Mouse (Mus musculus): Measurements from ENCODE around the gene Traf6.
"Not testable (repeated sequence)": the region's sequence is repeated elsewhere in the genome, so short reads cannot be mapped to it uniquely, and the experiment has no call there.

Traf6 gene

GRCm38 (mm10) chr2:101695584-101695983 lies 17.4 kb downstream of the Traf6 start:
- DNase-seq (ENCODE audit: low spot score): no peak

GRCm38 (mm10) chr2:101699284-101699683 lies 21.1 kb downstream of the Traf6 start:
- no peak for DNase-seq (ENCODE audit: low spot score)

- DNase-seq (ENCODE audit: low spot score): no peak
These were observed 27.8 kb downstream of the Traf6 start for GRCm38 (mm10) chr2:101705941-101706485.

GRCm38 (mm10) chr2:101711608-101712007 lies 33.4 kb downstream of the Traf6 start:
- no peak for DNase-seq (ENCODE audit: low spot score)

- no peak for DNase-seq (ENCODE audit: low spot score)
These were observed 37.6 kb downstream of the Traf6 start for GRCm38 (mm10) chr2:101715650-101716323.

- DNase-seq (ENCODE audit: low spot score): no peak
These were observed 38.9 kb downstream of the Traf6 start for GRCm38 (mm10) chr2:101717162-101717561.

- no peak for DNase-seq (ENCODE audit: low spot score)
These were observed 43.6 kb downstream of the Traf6 start for GRCm38 (mm10) chr2:101721835-101722234.

GRCm38 (mm10) chr2:101722370-101723332 lies 44.4 kb downstream of the Traf6 start:
- DNase-seq (ENCODE audit: low spot score): no peak

GRCm38 (mm10) chr2:101723333-101723881 lies 45.2 kb downstream of the Traf6 start:
- DNase-seq (ENCODE audit: low spot score): no peak

GRCm38 (mm10) chr2:101727787-101728186 lies 49.6 kb downstream of the Traf6 start:
- DNase-seq (ENCODE audit: low spot score): no peak

GRCm38 (mm10) chr2:101729472-101729871 lies 51.2 kb downstream of the Traf6 start:
- no peak for DNase-seq (ENCODE audit: low spot score)

- no peak for DNase-seq (ENCODE audit: low spot score)
These were observed 52.7 kb downstream of the Traf6 start for GRCm38 (mm10) chr2:101730972-101731371.

GRCm38 (mm10) chr2:101732777-101733210 lies 54.6 kb downstream of the Traf6 start:
- no peak for DNase-seq (ENCODE audit: low spot score)

GRCm38 (mm10) chr2:101733564-101733963 lies 55.3 kb downstream of the Traf6 start:
- no peak for DNase-seq (ENCODE audit: low spot score)

GRCm38 (mm10) chr2:101739914-101740313 lies 61.7 kb downstream of the Traf6 start:
- DNase-seq (ENCODE audit: low spot score): no peak

- DNase-seq (ENCODE audit: low spot score): no peak
These were observed 63.4 kb downstream of the Traf6 start for GRCm38 (mm10) chr2:101741653-101742052.

- DNase-seq (ENCODE audit: low spot score): no peak
These were observed 64.0 kb downstream of the Traf6 start for GRCm38 (mm10) chr2:101742072-101742860.

GRCm38 (mm10) chr2:101745656-101746055 lies 67.4 kb downstream of the Traf6 start:
- DNase-seq (ENCODE audit: low spot score): not testable (repeated sequence)

GRCm38 (mm10) chr2:101746537-101746936 lies 68.3 kb downstream of the Traf6 start:
- no peak for DNase-seq (ENCODE audit: low spot score)

All from urinary bladder, postnatal 10 days (tissue).